Mouse (Mus musculus) spleen, adult 18-20 months (tissue): ENCODE results near the gene Noxo1.
A peak's percentile ranks its signal among the peaks of the same experiment; 100 is the strongest.
"Not testable (repeated sequence)": the region's sequence is repeated elsewhere in the genome, so short reads cannot be mapped to it uniquely, and the experiment has no call there.

ENCODE experiments used
- DNase-seq, 2 experiments: peaks; one replicate each; pipeline ENCODE4 v3.0.0; 2022; ENCODE audit warnings: mixed read lengths in 2 of 2

Noxo1 gene

GRCm38 (mm10) chr17:24721383-24721955, 25.4 kb downstream of the Noxo1 start:
- DNase-seq: not testable (repeated sequence)

- DNase-seq: no peak
Measured at GRCm38 (mm10) chr17:24722220-24722924, 26.3 kb downstream of the Noxo1 start.

GRCm38 (mm10) chr17:24723122-24723880, 27.3 kb downstream of the Noxo1 start:
- DNase-seq: no peak

- DNase-seq: no peak
Measured at GRCm38 (mm10) chr17:24723881-24724180, 27.8 kb downstream of the Noxo1 start.

GRCm38 (mm10) chr17:24724184-24724583, 28.1 kb downstream of the Noxo1 start, which contains the start of gene Ndufb10:
Gene Ndufb10, minus strand, starts transcription at chr17:24724478.
- DNase-seq: peak; percentile 89 to 98

- DNase-seq: no peak
Measured at GRCm38 (mm10) chr17:24725637-24726390, 29.8 kb downstream of the Noxo1 start.

GRCm38 (mm10) chr17:24727618-24728017, 31.6 kb downstream of the Noxo1 start, which contains the start of gene Rpl3l:
Gene Rpl3l, plus strand, starts transcription at chr17:24727820.
- no peak for DNase-seq

GRCm38 (mm10) chr17:24728184-24728583, 32.1 kb downstream of the Noxo1 start:
- no peak for DNase-seq

- no peak for DNase-seq
Measured at GRCm38 (mm10) chr17:24729067-24729466, 33.0 kb downstream of the Noxo1 start.

- DNase-seq: no peak
Measured at GRCm38 (mm10) chr17:24730787-24731186, 34.8 kb downstream of the Noxo1 start.

GRCm38 (mm10) chr17:24732233-24732935, 36.4 kb downstream of the Noxo1 start:
- no peak for DNase-seq

- DNase-seq: no peak
Measured at GRCm38 (mm10) chr17:24733434-24734050, 37.5 kb downstream of the Noxo1 start.

GRCm38 (mm10) chr17:24734513-24734912, 38.5 kb downstream of the Noxo1 start:
- DNase-seq: no peak

GRCm38 (mm10) chr17:24735446-24735845, 39.4 kb downstream of the Noxo1 start:
- DNase-seq: no peak

GRCm38 (mm10) chr17:24736330-24737051, 40.5 kb downstream of the Noxo1 start, which contains the start of gene Msrb1:
Gene Msrb1, plus strand, starts transcription at chr17:24736642.
- DNase-seq: peak; percentile 90 to 93

GRCm38 (mm10) chr17:24737135-24737810, 41.2 kb downstream of the Noxo1 start:
- DNase-seq: no peak

GRCm38 (mm10) chr17:24738238-24738637, 42.2 kb downstream of the Noxo1 start:
- no peak for DNase-seq

GRCm38 (mm10) chr17:24739926-24740325, 43.9 kb downstream of the Noxo1 start:
- DNase-seq: no peak

GRCm38 (mm10) chr17:24742307-24742706, 46.3 kb downstream of the Noxo1 start:
- no peak for DNase-seq

- no peak for DNase-seq
Measured at GRCm38 (mm10) chr17:24743896-24744295, 47.9 kb downstream of the Noxo1 start.

GRCm38 (mm10) chr17:24744381-24744780, 48.3 kb downstream of the Noxo1 start:
- DNase-seq: no peak
